Mouse (Mus musculus) spleen, postnatal 36 days (tissue): ENCODE results near the gene Prpf31.

ENCODE experiments used
- DNase-seq, 2 experiments: peaks; one replicate each; pipeline ENCODE4 v3.0.0; 2022; ENCODE audit warnings: low spot score in 2 of 2, mixed read lengths in 1 of 2

Gene Prpf31

DNA sequence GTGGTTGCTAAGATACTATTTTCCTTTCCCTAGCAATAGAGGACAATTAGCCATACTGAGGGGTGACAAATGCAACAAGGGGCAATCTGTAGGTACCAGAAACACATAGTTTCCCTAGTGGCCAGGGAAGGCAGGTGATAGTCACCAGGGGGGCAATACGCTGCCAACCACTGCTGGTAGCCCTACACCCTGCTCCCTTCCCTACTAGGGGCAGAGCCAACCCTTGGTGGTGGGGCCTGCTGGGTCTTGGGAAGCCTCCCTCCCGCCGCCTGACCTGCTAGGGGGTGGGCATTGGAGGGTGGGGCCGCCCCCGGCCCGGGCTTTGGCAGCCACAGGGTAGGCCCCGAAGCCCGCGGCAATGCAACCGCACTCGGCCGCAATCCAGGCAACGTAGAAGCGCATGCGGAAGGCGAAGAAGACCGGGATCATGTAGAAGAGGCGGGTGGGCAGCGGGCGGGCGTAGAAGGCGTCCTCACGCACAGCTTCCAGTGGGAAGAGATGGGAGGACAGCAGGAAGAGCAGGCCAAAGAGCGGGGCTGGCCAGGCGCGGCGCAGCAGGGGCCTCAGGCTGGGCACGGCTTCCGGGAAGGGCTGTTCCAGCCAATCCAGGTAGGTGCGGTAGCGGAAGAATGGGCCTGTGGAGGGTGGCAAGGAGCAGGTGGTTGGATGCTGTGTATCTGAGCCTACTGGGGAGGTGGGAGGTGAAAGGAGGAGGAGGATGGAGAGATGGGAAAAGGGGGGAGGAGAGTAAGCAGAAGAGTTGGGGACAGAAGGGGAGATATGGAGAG is 55.8 kb downstream of the Prpf31 start:
- DNase-seq: no peak

DNA sequence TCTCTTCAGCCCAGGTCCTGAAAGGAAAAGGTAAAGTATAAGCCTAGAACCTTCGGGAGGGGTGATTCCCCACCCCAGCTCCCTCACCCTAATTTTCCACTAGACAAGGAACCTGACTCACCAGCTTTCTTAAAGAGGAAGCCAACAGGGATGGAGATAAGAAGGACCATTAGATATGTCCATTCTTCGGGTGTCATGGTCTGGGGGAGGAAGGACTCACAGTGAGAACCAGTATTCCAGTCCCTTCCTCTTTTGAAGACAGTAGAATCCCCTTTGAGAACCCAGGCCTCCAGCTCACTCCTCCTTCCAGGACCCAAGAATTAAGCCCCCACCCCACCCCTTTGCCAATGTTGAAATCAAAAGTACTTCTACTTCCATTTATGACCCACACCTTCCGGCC is 62.1 kb downstream of the Prpf31 start:
- DNase-seq: no peak
